Mouse (Mus musculus) myocyte (in vitro differentiated cells): ENCODE results near the gene Vamp5.

ENCODE experiments used
- E2F4 ChIP-seq: IDR thresholded peaks from one replicate; pipeline ENCODE4 v1.6.1; 2011; ENCODE audit warnings: mild to moderate bottlenecking, control low read depth, moderate library complexity; ENCODE audit not compliant: insufficient read depth
- MAX ChIP-seq: IDR thresholded peaks from one replicate; pipeline ENCODE4 v1.6.1; 2011; ENCODE audit warnings: low read depth, mild to moderate bottlenecking, control low read depth
- MYOD1 ChIP-seq, 3 experiments: IDR thresholded peaks; one replicate each; pipeline ENCODE4 v1.6.1; 2011; ENCODE audit warnings: control low read depth in 2 of 3, low read depth in 2 of 3, mild to moderate bottlenecking in 2 of 3, moderate library complexity in 1 of 3; ENCODE audit not compliant: insufficient read length in 2 of 3, control insufficient read depth in 1 of 3
- POLR2A ChIP-seq: IDR thresholded peaks from one replicate; pipeline ENCODE4 v1.6.1; 2011; ENCODE audit warnings: low read depth, mild to moderate bottlenecking, control low read depth, moderate library complexity; ENCODE audit not compliant: insufficient read length
- POLR2AphosphoS2 ChIP-seq: IDR thresholded peaks from one replicate; pipeline ENCODE4 v1.6.1; 2011; ENCODE audit warnings: low read depth, control low read depth; ENCODE audit not compliant: insufficient read length
- TCF12 ChIP-seq: IDR thresholded peaks from one replicate; pipeline ENCODE4 v1.6.1; 2011; ENCODE audit warnings: mild to moderate bottlenecking, control low read depth; ENCODE audit not compliant: poor library complexity, insufficient read depth, severe bottlenecking
- USF1 ChIP-seq: IDR thresholded peaks from one replicate; pipeline ENCODE4 v1.6.1; 2011; ENCODE audit warnings: low read depth, mild to moderate bottlenecking, control low read depth, moderate library complexity

- TF ChIP-seq E2F4 (no peak), POLR2AphosphoS2 (no peak), MAX (no peak), POLR2A (no peak), TCF12 (no peak), MYOD1 (IDR thresholded peaks at IDR 0.05; ENCODE audit: control insufficient read depth in 1 of 3, insufficient read length in 2 of 3, low read depth in 2 of 3) (no peak), USF1 (no peak)
These were observed 12.8 kb downstream of the Vamp5 start for GRCm38 (mm10) chr6:72367460-72367974.
